Mouse (Mus musculus): ENCODE measurements around the gene Mycl. TPM values are rescaled to one million over a fixed set of nuclear protein-coding genes. Genes with fewer than 3 reads are reported as not detected.

Mycl gene
- under 1 TPM; 0.25 to 0.87 TPM for total RNA-seq (2021)
- long read RNA-seq, experiment 1: 0 reads
- long read RNA-seq, experiment 2: 0 reads

DNA sequence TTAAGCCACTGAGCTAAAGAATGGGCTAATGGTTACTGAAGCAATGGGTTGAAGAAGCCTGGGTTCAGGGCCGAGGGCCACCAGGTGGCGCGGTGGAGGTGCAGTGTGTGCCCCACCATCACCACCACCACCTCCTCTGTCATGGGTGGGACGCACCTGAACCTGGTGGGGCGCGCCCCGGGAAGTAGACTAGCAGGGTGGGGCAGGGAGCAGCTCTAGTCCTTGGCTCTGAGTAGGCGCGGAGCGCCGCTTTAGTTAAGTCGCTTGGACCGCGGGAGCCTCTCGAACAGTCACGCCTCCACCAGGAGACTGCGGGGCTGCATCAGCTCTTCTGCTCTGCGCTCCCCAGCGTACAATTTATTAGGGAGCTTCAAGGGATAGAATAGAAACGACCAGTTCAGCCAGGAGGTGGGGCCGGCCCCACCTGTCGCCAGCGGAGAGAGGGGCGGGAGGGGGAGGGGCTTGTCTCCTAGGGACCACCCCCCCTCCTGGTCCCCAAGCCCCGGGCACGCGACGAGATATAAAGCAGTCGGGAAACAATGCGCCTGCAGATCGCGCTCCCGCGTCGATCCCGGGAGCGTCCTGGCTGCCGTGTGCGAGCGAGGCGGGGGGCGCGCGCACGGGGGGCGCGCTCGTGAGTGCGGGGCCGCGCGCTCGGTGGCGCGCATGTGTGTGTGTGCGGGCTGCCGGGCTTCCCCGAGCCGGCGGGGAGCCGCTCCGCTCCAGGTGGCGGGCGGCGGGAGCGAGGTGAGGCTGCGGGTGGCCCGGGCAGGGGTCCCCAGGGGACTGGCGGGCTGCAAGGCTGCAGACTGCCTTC is at the start of gene Mycl:
Mycl (plus strand) TSS at position 249 of the 817 bp plus-strand sequence.
- peak; percentile 69 to 88 for DNase-seq

DNA sequence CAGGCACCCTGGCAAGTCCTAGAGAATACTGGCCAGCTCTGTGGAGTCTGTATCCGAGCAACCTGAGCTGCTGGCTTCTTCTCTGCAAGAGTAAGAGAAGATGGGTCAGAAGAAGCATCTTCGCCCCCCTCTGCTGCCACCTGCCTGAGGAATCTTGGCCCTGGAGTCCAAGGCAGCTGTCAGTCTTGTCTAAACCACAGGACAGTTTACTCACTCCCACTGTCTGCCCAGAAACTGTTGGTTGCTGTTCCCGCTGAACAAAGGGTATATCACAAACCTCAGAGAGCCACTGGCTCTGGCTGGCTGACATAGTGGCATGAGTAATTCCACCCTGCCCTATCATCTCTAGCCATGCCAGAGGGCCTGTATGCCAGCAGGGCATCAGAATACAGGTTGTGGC is 48.2 kb upstream of the Mycl start:
- no peak for DNase-seq

DNA sequence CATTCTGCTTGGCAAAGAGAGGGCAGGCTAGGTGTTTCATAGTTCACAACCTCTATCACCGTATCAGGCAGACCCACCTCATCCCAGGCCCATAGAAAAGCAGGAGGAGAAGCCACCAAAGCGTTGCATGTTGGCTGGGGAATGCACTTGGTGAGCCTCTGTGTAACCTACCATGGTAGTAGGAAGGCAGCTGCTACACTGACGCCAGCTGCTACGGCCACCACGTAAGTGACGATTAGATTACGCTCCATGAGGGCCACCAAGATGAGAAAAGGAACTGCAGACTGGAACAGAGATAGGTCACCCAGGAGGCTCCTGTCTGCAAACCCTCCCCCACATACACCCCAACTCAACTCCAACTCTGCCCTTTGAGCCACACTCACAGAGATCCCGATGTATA is 46.4 kb upstream of the Mycl start:
- DNase-seq: no peak

DNA sequence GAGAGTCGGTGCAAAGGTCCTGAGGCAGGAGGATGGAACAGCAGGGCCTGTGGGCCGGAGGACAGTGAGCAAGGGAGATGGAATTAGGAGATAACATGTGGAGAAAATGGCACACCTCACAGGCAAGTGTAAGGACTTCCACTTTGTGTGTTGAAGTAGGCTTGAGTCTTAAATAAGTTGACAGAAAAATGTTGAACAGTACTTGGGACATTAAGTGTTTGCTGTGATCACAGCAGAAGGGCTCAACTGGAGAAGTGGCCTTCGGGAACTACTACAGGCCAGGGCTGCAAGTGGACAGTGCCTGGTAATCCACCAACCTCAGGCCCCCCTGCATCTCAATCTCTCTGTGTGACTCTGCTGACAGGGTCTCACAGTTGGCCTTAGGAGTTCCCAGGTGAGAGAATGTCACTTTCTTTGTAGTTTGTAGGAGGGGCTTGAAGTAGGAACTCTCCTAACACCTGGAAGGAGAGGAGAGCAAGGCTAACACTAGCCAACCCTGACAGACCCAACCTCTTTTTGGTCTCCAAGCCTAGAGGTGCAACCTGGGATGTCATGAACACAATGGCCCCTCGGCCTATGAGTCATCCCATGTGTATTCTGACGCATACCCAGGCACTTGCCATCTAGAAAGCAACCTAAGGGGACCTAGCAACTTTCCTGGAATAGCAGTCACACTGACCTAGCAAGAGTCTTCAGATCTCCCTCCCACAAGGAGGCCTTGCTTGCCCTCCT is 40.6 kb upstream of the Mycl start:
- DNase-seq: no peak

DNA sequence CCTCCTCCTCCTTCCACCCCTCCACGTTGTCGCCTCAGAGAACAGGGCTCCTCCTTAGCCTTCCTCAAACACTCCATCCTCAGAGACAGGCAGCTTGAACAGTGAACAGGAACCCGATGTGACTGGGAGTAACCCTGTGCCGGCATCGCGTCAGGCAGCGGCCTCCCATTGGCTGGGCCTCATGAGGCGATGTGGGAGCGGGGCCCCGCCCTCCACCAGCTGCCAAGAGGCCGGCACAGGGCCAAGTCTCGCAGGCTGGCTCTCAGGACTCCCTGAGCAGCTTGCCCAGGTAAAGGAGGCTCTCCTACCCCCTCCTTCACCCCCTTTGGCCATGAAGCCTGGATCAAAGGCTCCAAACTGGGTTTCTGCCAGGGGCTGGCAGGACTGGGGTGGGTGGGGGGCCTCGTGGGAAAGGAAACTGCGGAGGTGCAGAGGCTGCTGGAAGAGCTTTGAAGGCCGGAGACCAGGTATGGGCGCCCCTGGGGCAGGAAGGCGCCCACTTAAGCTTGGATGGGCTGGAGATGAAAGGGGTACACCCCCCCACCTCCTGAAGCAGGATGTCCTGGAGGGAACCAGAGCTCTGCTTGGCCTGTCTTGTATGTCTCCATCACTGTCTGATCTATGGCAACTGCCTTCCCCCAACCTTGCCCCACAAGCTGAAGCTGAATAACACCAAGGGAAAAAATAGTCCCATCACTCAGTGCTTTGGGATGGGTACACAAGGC is 39.9 kb upstream of the Mycl start:
- DNase-seq: peak; percentile 65 to 79

DNA sequence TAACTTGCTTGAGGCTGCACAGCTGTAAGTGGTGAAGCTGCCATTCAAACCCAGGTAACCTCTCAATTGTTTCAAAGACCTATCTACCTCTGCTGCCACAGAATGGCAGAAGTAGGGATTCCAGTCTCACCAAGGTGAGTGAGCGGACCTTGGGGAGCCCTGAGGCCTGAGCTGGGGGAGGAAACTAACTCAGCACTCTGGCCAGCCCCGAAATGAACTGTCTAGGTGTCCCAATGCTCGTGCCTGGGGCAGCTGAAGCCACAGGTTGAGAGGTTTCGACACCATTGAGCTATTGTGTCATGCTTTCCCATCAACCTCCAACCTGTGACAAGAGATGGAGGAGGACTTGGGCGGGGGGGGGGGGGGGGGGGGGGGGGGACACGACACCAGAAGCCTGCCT is 39.2 kb upstream of the Mycl start:
- DNase-seq: no peak

DNA sequence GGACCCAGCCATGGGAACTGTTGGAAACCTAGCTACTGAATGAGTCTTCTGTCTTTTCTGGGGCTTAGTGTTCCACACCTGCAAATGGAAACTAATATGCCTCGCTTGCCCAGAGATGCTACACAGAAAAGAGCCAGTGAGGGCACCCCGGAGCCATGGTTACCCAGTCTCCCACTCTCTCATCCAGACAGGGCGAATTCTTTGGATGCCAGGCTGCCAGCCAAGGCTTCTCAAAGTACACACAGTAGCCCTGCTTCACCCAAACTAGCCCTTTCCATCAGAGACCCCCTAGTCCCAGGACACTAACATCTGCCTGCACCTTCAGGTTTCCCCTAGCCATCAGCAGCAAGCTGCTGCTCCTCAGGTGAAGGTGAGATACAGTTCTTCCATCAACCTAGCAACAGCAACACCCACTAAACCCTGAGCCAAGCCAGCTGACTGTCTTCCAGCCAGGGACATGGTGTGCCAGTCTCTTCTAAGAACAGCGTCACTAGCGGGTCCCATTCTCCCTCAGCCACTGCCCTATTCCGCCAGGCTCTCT is 36.9 kb upstream of the Mycl start:
- peak; percentile 52 to 53 for DNase-seq

DNA sequence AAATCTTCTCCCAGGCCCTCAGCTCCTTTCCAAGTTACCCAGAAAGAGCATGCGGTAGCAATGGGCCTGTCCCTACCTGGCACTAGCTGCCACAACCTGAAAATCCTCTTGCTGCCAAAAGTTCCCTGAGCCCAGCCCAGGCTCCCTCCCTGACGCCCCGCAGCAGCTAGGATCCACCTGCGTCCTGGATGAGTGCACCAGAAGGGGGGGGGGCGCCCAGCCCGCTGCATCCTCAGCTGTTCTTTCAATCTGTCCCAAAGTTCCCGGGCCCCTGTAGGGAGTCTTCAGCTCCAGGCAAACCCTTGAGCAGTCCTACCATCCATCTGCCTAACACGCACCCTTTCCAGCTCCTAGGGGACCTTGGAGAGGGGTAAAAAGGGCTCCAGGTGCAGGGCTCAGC is 35.6 kb upstream of the Mycl start:
- no peak for DNase-seq

DNA sequence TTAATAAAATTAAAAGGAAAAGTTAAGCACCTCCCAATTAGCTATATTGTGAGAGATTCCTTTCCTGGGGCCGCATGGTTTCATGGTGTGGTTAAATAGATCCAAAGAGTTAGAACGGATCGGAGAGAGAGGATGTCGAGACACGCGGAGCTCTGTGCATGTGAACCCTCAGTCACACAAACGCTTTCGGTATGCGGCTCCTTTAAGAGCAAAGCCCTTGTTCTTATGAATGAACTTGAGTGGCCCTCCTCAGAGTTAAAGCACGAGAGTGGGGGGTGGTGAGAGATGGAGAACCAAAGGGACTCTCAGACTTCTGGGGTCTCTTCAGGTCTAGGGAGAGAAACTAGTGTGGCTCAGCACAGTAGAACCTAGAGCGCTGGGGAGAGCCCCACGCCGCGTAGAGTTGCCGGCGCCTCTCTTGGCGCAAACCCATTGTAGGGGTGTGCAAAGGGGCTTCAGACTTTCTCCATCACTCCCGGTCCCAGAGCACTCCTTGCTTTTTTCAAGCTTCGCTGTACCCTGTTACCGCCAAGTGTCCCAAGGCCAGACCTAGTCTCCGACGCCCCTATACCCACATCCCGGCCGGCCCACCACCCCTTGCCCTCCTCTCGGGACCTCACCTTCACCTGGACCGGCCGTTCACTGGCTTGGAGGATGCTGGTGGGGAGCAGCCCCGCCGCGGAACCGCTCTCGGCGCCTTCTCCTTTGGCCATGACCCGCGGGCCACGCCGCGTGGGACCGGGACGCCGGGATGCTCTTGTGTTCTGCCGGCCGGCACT is 34.9 kb upstream of the Mycl start:
- DNase-seq: peak in 1 of 2 experiments; percentile 37

DNA sequence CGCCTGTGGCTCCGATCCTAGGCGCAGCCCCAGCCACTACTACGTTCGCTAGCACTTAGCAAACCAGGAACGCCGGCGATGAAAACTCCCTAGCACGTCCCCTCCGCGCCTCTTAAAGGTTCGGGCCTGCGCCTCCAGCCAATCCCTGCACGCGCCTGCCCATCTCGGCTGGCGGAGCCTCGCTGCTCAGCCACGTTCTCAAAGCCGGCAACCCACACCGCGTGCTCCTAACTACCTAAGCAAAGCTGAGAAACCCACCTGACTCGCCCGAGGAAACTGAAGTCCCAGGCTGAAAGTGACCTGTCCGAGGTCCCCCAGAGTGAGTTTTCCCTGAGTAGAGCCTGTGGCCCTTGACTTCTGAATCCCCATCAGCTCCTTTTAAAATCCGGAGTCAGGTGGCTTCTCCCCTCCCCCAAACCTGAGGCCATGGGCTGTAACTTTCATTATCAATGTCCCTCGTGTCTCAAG is 34.3 kb upstream of the Mycl start, which contains the start of gene Mfsd2a:
Mfsd2a (minus strand) TSS at position 89 of the 468 bp plus-strand sequence.
- DNase-seq: peak; percentile 41 to 55

DNA sequence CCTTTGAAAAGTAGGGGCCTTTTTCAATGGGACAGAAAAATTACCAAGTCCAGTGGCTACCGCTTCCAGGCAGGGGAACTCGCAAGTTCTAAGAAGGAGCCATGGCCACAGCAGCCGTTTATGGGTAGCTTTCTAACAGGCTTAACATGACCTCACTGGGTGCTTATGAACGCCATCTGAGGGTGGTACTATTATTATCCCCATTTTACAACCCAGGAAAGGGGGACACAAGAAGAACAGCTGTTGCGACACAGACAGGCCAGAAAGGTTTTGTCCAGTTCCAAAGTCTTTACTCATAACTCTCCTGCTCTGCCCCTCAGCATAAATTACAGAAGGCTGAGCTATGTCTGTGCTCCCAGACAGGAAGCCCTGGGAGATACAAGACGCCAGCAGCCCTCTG is 33.9 kb upstream of the Mycl start:
- DNase-seq: no peak

DNA sequence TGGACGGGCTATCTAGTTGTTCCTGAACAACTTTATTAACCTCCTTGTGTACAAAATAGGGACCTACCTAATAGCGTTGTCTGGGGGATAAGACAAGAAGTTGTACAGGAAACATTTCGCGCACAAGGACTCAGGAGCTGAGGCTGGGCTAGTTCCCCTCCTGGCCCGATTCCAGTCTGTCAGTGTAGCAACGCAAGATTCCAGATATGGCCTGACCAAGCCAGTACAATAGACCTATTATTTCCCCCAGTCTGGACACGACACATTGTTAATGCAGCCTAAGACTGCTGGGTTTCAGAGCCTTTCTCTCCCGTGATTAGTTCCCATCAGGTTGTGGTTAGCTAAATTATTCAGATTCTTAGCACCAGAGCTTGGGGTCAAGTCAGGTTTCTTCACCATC is 32.7 kb upstream of the Mycl start:
- no peak for DNase-seq

DNA sequence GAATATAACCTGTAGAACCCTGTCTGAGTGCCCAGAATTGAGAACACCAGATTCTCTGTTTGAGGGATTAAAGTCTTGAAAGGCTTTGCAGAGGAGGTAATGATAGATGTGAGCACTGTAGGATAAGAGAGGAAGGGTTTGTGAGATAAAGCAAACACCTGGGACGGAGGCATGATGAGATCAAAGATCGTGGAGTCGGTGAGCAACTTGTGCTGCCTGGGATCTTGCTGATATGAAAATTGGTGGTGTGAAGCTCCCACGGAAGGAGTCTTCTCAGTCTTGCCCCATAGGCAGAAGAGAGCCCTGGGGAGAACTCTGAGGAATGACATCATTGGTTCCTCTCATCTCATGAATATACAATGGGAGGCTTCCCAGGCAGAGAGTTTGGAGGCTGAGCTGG is 27.3 kb upstream of the Mycl start:
- DNase-seq: no peak

DNA sequence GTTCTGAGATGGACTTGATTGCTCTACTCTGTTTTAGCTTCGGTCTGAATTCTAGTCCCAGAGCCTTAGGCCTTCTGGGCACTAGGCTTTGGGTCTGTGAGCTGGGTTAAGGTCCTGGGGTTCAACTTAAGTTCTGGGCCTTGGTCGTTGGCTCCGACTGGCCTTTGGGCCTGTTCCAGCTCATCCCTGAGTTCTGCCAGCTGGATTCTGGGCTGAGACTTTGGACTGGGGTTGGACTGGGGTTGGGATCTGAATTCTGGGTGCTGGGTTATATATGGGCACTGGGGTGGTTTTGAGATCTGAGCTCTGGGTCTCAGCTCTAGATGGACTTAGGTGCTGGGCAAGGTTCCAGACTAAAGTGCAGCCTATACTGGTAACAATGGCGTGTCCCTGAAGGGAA is 24.3 kb upstream of the Mycl start:
- no peak for DNase-seq

DNA sequence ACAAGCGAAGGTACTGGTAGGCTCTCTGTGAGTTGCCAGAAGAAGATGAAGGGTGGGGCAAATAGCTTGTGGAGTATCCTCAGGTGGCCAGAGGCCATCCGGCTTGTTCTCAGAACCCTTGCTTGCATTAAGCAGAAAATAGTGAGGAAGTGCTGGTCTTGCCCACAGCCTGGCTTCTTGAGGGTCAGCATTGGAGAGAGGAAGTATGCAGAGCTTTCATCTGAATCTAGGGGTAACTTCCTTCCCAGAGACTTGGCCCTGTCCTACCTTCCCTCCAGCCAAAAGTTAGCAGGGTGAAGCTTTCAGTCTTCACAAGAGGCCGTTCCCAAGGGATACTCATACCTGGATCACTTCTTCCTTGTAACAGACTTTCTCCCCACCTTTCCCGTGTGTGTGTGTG is 23.8 kb upstream of the Mycl start:
- DNase-seq: no peak

DNA sequence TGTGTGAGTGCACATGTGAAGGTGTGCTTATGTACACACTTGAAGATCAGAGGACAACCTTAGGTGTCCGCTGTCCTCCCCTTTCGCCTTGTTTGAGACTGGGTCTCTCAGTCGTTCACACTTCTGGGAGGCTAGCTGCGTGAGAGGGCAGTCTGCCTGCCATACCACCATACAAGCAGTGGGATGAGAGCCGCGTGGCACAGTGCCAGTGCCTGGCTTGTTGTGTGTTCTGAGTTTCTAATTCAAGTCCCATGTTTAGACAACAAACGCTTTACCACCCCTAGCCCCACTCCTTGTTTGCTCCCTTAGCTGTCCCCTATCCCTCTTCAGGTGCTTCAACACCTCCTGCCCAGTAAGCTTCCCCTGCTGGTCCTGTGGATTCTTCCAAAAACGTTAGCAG is 23.4 kb upstream of the Mycl start:
- DNase-seq: no peak

DNA sequence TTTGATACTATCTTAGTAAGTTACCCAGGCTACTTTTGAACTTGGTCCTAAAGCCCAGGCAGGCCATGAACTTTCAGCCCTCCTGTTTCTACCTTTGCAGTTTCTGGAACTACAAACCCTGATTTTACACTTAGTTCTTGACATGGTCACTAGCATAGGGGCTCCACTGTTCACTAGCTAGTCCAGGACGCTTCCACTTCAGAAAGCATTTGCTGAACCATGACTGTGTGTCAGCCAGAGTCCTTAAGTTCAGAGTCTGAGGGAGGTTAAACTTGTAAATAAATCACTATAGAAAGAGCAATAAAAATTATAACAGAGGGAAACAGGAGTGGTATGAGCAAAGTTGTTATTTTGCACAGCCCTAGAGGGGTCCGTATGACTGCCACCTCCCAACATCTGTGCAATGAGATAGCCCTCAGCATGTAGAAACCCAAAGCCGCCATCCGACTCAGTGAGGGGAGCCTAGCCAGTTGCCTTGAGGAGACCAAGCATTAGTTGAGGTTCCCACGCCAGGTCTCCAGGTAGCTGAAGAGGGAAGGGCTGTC is 20.4 kb upstream of the Mycl start:
- no peak for DNase-seq

DNA sequence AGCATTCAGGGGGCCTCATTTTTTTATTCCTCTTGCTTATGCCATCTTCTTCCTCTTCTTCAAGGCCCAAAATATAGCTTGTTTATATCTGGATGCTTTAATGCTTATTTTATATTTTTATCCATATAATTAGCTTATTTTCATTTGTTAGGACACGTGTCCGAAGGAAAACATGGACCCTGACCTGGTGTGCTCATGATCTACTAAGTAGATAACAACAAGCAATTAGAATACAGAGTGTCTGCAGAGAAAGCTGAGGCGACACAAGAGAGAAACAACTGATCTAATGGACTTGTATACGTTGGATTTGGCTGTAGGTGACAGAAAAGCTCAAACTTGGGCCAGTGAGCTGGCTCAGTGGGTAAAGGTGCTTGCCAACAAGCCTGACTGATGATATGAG is 18.6 kb upstream of the Mycl start:
- DNase-seq: no peak

DNA sequence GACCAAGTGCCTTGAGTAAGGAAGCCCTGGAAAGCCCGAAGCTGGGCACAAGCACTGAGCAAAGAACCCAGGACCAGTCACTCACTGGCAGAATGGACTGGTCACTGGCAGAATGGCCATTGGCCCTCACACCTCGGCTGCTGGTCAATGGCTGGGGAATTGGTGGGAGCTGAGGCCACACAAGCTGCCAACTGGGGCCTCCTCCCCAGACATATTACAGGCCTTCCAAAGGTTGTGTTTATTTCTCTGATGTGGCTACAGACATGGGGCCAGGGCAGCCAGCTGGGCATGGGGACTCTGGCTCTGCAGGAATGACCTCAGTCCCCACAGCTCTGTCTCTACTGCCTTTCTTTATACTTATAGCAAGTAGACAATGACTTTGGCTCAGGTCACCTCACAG is 16.6 kb upstream of the Mycl start:
- no peak for DNase-seq

DNA sequence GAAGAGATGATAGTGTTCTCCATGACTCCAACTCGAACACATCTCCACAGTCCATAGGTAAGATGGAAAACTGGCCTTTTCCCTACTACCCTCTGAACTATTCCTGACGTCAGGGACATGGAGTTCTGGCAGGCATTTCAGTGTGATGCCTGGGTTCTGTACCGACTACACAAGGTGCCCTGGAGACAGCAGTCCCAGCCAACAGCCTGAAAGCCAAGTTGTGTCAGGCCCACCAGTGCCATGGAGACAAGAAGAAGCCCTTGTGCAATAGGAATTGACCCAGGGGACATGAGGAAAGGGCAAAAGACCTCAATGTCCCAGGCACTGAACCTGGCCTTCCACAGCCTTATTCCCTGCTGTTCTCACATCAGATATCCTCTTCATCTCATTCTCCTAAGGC is 15.6 kb upstream of the Mycl start:
- DNase-seq: no peak

DNA sequence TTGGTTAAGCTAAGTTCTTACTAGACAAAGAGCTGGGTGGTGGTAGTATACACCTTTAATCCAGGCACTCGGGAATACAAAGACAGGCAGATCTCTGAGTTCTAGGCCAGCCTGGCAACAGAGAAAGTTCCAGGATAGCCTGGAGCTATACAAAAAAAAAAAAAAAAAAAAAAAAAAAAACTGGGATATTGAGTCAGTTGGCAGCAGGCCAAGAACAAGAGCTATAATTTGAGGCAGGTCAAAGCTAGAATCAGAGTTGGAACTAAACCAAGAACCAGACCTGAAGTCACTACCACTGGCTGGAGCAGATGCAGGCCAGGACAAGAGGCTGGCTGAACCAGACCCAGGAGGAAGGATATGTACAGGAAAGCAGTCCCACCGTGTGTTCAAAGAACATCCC is 14.8 kb upstream of the Mycl start:
- DNase-seq: no peak
